Mouse (Mus musculus): ENCODE measurements around the gene Tdrd12. TPM values are rescaled to one million over a fixed set of nuclear protein-coding genes. Genes with fewer than 3 reads are reported as not detected.
A peak's percentile ranks its signal among the peaks of the same experiment; 100 is the strongest.
"Not testable (repeated sequence)": the region's sequence is repeated elsewhere in the genome, so short reads cannot be mapped to it uniquely, and the experiment has no call there.

The Tdrd12 gene
- polyA plus RNA-seq, 1 experiment from 2014 or later: 1.1 TPM

DNA sequence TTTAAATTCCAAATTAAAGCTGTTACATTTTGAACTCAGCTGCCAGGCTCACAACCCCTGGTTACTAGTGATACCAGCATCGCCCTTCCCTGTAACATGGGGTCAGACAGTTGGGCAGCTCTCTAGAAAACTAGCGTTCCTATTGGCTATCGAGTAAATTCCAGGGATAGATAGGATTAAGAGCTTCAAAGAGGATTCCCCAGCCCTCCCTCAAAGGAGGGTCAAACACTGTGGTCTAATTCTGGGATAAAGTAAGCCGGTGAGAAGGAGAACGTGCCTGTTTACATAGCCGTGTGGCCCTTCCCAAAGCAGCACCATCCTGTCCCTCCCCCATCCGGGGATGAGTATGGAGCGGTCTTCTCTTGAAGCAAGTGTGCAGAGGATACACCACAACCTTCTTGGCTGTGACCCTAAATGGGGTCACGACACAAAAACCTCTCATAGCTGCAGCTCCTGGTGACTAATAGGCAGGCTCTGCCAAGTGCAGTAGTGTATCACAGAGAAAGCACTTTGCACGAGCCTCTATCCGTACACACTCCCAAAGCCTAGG, 46.0 kb upstream of the Tdrd12 start:
- Histone ChIP-seq H3K4me1 (ENCODE audit: control insufficient read depth in 2 of 2, insufficient read depth in 2 of 2, low read length in 2 of 2) (peaks cover 9 to 17% of the 10 kb centered on the region in 2 experiments), H3K27ac (replicated peaks in 1 of 2; ENCODE audit: control insufficient read depth in 1 of 2, insufficient read depth in 1 of 2, low read depth in 2 of 2, low read length in 2 of 2) (no peak overlapping the region), H3K4me2 (ENCODE audit: low read length) (peak overlapping the region; percentile 100), H3K9ac (ENCODE audit: low read length) (0 out of 2 replicates have a peak overlapping the region, but pooled peaks have one; percentile 16), H3K27me3 (ENCODE audit: control insufficient read depth, insufficient read depth, low read length) (peaks cover 26% of the 10 kb centered on the region), H3K4me3 (ENCODE audit: control insufficient read depth in 1 of 2, insufficient read depth in 1 of 2, low read depth in 1 of 2, low read length in 2 of 2) (no peak overlapping the region), H3K36me3 (ENCODE audit: control insufficient read depth, insufficient read depth, low read length) (no peaks in the 10 kb centered on the region), H3K9me3 (ENCODE audit: control insufficient read depth, low read length) (no peaks in the 10 kb centered on the region)
- 7% methylated on average over 11 of the region's 11 CpGs for WGBS
- ATAC-seq (ENCODE audit: insufficient number of reproducible peaks, insufficient read depth, low FRiP score, low read depth): no peak

DNA sequence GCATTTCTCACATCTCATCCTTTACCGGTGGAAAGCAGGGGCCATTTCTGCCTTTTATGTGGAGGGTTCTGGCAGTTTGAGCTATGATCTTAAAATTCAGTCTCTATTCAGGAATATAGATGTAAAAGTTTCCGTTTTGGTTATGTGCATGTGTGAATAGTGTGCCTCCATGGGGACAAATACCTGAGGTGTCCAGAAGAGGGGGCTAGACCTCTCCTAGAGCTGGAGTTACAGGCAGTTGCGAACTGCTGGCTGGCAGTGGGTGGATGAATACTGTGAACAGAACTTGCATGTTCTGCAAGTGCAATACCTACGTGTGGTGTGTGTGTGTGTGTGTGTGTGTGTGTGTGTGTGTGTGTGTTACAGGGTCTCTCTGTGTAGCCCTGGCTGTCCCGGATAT, 45.2 kb upstream of the Tdrd12 start:
- Histone ChIP-seq H3K4me3 (ENCODE audit: control insufficient read depth in 1 of 2, insufficient read depth in 1 of 2, low read depth in 1 of 2, low read length in 2 of 2) (no peak overlapping the region), H3K9me3 (ENCODE audit: control insufficient read depth, low read length) (no peaks in the 10 kb centered on the region), H3K27me3 (ENCODE audit: control insufficient read depth, insufficient read depth, low read length) (peaks cover 26% of the 10 kb centered on the region), H3K27ac (replicated peaks in 1 of 2; ENCODE audit: control insufficient read depth in 1 of 2, insufficient read depth in 1 of 2, low read depth in 2 of 2, low read length in 2 of 2) (no peak overlapping the region), H3K9ac (ENCODE audit: low read length) (no peak overlapping the region), H3K4me1 (ENCODE audit: control insufficient read depth in 2 of 2, insufficient read depth in 2 of 2, low read length in 2 of 2) (peaks cover 9 to 17% of the 10 kb centered on the region in 2 experiments), H3K4me2 (ENCODE audit: low read length) (no peak overlapping the region), H3K36me3 (ENCODE audit: control insufficient read depth, insufficient read depth, low read length) (no peaks in the 10 kb centered on the region)
- 68% methylated on average over 5 of the region's 5 CpGs for WGBS
- ATAC-seq (ENCODE audit: insufficient number of reproducible peaks, insufficient read depth, low FRiP score, low read depth): no peak

GRCm38 (mm10) chr7:35579849-35580248, 42.3 kb upstream of the Tdrd12 start:
- 42% methylated on average over 4 of the region's 4 CpGs for WGBS
- Histone ChIP-seq H3K4me1 (ENCODE audit: control insufficient read depth in 2 of 2, insufficient read depth in 2 of 2, low read length in 2 of 2) (peaks cover 2 to 9% of the 10 kb centered on the region in 2 experiments; a peak in 3 of 4 replicates), H3K9me3 (ENCODE audit: control insufficient read depth, low read length) (no peaks in the 10 kb centered on the region), H3K36me3 (ENCODE audit: control insufficient read depth, insufficient read depth, low read length) (no peaks in the 10 kb centered on the region), H3K9ac (ENCODE audit: low read length) (no peak overlapping the region), H3K27me3 (ENCODE audit: control insufficient read depth, insufficient read depth, low read length) (peaks cover 26% of the 10 kb centered on the region), H3K4me3 (ENCODE audit: control insufficient read depth in 1 of 2, insufficient read depth in 1 of 2, low read depth in 1 of 2, low read length in 2 of 2) (no peak overlapping the region), H3K27ac (replicated peaks in 1 of 2; ENCODE audit: control insufficient read depth in 1 of 2, insufficient read depth in 1 of 2, low read depth in 2 of 2, low read length in 2 of 2) (no peak overlapping the region), H3K4me2 (ENCODE audit: low read length) (no peak overlapping the region)
- no peak for ATAC-seq (ENCODE audit: insufficient number of reproducible peaks, insufficient read depth, low FRiP score, low read depth)

GRCm38 (mm10) chr7:35570883-35571282, 33.3 kb upstream of the Tdrd12 start:
- H3K36me3 ChIP-seq (ENCODE audit: control insufficient read depth, insufficient read depth, low read length); H3K9me3 ChIP-seq (ENCODE audit: control insufficient read depth, low read length); H3K27ac ChIP-seq (replicated peaks in 1 of 2; ENCODE audit: control insufficient read depth in 1 of 2, insufficient read depth in 1 of 2, low read depth in 2 of 2, low read length in 2 of 2); H3K4me2 ChIP-seq (ENCODE audit: low read length); H3K27me3 ChIP-seq (ENCODE audit: control insufficient read depth, insufficient read depth, low read length); H3K4me1 ChIP-seq (ENCODE audit: control insufficient read depth in 2 of 2, insufficient read depth in 2 of 2, low read length in 2 of 2); H3K9ac ChIP-seq (ENCODE audit: low read length); H3K4me3 ChIP-seq (ENCODE audit: control insufficient read depth in 1 of 2, insufficient read depth in 1 of 2, low read depth in 1 of 2, low read length in 2 of 2); ATAC-seq (ENCODE audit: insufficient number of reproducible peaks, insufficient read depth, low FRiP score, low read depth): not testable (repeated sequence)
- 23% methylated on average over 6 of the region's 6 CpGs for WGBS

GRCm38 (mm10) chr7:35569724-35570123, 32.2 kb upstream of the Tdrd12 start:
- H3K27ac ChIP-seq (replicated peaks in 1 of 2; ENCODE audit: control insufficient read depth in 1 of 2, insufficient read depth in 1 of 2, low read depth in 2 of 2, low read length in 2 of 2); H3K4me1 ChIP-seq (ENCODE audit: control insufficient read depth in 2 of 2, insufficient read depth in 2 of 2, low read length in 2 of 2); H3K9ac ChIP-seq (ENCODE audit: low read length); H3K9me3 ChIP-seq (ENCODE audit: control insufficient read depth, low read length); H3K27me3 ChIP-seq (ENCODE audit: control insufficient read depth, insufficient read depth, low read length); H3K4me3 ChIP-seq (ENCODE audit: control insufficient read depth in 1 of 2, insufficient read depth in 1 of 2, low read depth in 1 of 2, low read length in 2 of 2); H3K4me2 ChIP-seq (ENCODE audit: low read length); H3K36me3 ChIP-seq (ENCODE audit: control insufficient read depth, insufficient read depth, low read length); ATAC-seq (ENCODE audit: insufficient number of reproducible peaks, insufficient read depth, low FRiP score, low read depth): not testable (repeated sequence)
- WGBS: 87% methylated on average over 4 of the region's 4 CpGs

DNA sequence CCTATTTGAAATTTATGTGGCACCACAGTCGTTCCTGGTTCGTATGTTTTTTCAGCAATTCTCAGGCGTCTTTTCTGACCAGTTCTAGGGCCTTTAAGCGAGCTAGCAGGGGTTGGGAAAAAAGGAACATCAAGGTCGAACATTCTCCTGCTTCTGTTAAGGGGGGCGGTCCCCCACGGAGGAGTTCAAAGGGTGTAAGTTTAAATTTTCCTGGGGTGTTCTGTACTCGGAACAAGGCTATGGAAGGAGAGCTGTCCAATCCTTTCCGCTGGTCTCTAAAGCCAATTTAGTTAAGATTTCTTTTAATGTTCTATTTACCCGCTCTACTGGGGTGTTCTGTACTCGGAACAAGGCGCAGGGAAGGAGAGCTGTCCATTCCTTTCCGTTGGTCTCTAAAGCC, 28.4 kb upstream of the Tdrd12 start:
- H3K4me3 ChIP-seq (ENCODE audit: control insufficient read depth in 1 of 2, insufficient read depth in 1 of 2, low read depth in 1 of 2, low read length in 2 of 2); H3K36me3 ChIP-seq (ENCODE audit: control insufficient read depth, insufficient read depth, low read length); ATAC-seq (ENCODE audit: insufficient number of reproducible peaks, insufficient read depth, low FRiP score, low read depth); H3K9ac ChIP-seq (ENCODE audit: low read length); H3K27me3 ChIP-seq (ENCODE audit: control insufficient read depth, insufficient read depth, low read length); H3K4me1 ChIP-seq (ENCODE audit: control insufficient read depth in 2 of 2, insufficient read depth in 2 of 2, low read length in 2 of 2); H3K4me2 ChIP-seq (ENCODE audit: low read length); H3K27ac ChIP-seq (replicated peaks in 1 of 2; ENCODE audit: control insufficient read depth in 1 of 2, insufficient read depth in 1 of 2, low read depth in 2 of 2, low read length in 2 of 2); H3K9me3 ChIP-seq (ENCODE audit: control insufficient read depth, low read length): not testable (repeated sequence)
- 83% methylated on average over 13 of the region's 13 CpGs for WGBS

- H3K4me3 ChIP-seq (ENCODE audit: control insufficient read depth in 1 of 2, insufficient read depth in 1 of 2, low read depth in 1 of 2, low read length in 2 of 2): not testable (repeated sequence)
Observed at GRCm38 (mm10) chr7:35564872-35565271, 27.3 kb upstream of the Tdrd12 start.

More at GRCm38 (mm10) chr7:35564872-35565271, 27.3 kb upstream of the Tdrd12 start:
- H3K36me3 ChIP-seq (ENCODE audit: control insufficient read depth, insufficient read depth, low read length); H3K9ac ChIP-seq (ENCODE audit: low read length); H3K9me3 ChIP-seq (ENCODE audit: control insufficient read depth, low read length); H3K4me2 ChIP-seq (ENCODE audit: low read length); H3K27me3 ChIP-seq (ENCODE audit: control insufficient read depth, insufficient read depth, low read length); H3K4me1 ChIP-seq (ENCODE audit: control insufficient read depth in 2 of 2, insufficient read depth in 2 of 2, low read length in 2 of 2); H3K27ac ChIP-seq (replicated peaks in 1 of 2; ENCODE audit: control insufficient read depth in 1 of 2, insufficient read depth in 1 of 2, low read depth in 2 of 2, low read length in 2 of 2); ATAC-seq (ENCODE audit: insufficient number of reproducible peaks, insufficient read depth, low FRiP score, low read depth): not testable (repeated sequence)
- 72% methylated on average over 10 of the region's 10 CpGs for WGBS
